Mouse (Mus musculus) liver, embryonic 12.5 days (tissue): Measurements from ENCODE around the gene Scn3a. TPM values are rescaled to one million over a fixed set of nuclear protein-coding genes. Genes with fewer than 3 reads are reported as not detected.

Experiments
- ATAC-seq: fragments of 200-750 bp; cut with Nextera tagmentation; 2 replicates; pipeline ENCODE4 v1.8.0; 2017; ENCODE audit warnings: moderate number of reproducible peaks, mild to moderate bottlenecking, moderate library complexity
- H3K27ac ChIP-seq: fragments of 300-500 bp; sonication (generic); 2 replicates; pipeline ENCODE4 v1.5.1; 2016; ENCODE audit warnings: mild to moderate bottlenecking
- H3K27me3 ChIP-seq: fragments of 300-500 bp; sonication (generic); replicated peaks from 2 replicates; pipeline ENCODE4 v1.6.1; 2016; ENCODE audit warnings: mild to moderate bottlenecking, moderate library complexity
- H3K36me3 ChIP-seq: fragments of 300-500 bp; sonication (generic); 2 replicates; pipeline ENCODE4 v1.6.1; 2016; ENCODE audit warnings: mild to moderate bottlenecking, moderate library complexity
- H3K4me1 ChIP-seq: fragments of 300-500 bp; sonication (generic); 2 replicates; pipeline ENCODE4 v1.6.1; 2016
- H3K4me2 ChIP-seq: fragments of 300-500 bp; sonication (generic); 2 replicates; pipeline ENCODE4 v1.6.1; 2016; ENCODE audit warnings: mild to moderate bottlenecking, moderate library complexity
- H3K4me3 ChIP-seq: fragments of 300-500 bp; sonication (generic); 2 replicates; pipeline ENCODE4 v1.5.1; 2016; ENCODE audit warnings: mild to moderate bottlenecking, moderate library complexity
- H3K9ac ChIP-seq: fragments of 300-500 bp; sonication (generic); 2 replicates; pipeline ENCODE4 v1.6.1; 2016; ENCODE audit warnings: mild to moderate bottlenecking, moderate library complexity
- H3K9me3 ChIP-seq: fragments of 300-500 bp; sonication (generic); replicated peaks from 2 replicates; pipeline ENCODE4 v1.6.1; 2016; ENCODE audit warnings: mild to moderate bottlenecking, moderate library complexity
- WGBS: fragments of 180-500 bp; shearing (Covaris S2); methylation state at CpG from one replicate; pipeline ENCODE4 v1.1.7; 2016; ENCODE audit not compliant: insufficient replicate concordance; 5-methylcytosine and 5-hydroxymethylcytosine counted together
- polyA plus RNA-seq: library from polyadenylated mRNA; unstranded; fragments of >200 nt; fragmentation: Nextera tagmentation; extraction: Ambion mirVana; gene quantifications from 2 replicates; pipeline ENCODE4 v1.2.1, GENCODE M21; 2016

Gene Scn3a
- polyA plus RNA-seq, 1 experiment from 2014 or later = 0.02 TPM

DNA sequence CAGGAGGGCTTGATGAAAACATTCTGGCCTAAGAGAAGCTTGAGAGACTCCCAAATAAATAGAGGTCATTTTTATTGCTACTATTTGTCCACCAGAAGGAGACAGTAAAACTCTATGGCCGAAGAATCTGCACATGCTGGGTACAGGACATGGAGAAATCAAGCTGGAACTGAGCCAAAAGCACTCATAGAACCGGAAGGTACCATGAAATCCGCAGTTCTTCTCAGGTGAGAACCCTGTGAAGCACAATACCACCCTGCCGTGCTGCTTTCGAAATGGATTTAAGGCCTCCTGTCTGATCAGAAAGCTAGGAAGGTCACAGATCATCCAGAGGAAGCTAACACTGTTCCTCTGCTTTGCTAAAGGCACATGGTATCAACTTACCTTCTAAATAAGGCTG lies 143.9 kb downstream of the Scn3a start:
- no peak overlapping the region for H3K27ac ChIP-seq
- H3K9me3 ChIP-seq = no peaks in the 10 kb centered on the region
- no peaks in the 10 kb centered on the region for H3K36me3 ChIP-seq
- no peak overlapping the region for H3K4me3 ChIP-seq
- no peaks in the 10 kb centered on the region for H3K4me1 ChIP-seq
- no peak overlapping the region for H3K4me2 ChIP-seq
- ATAC-seq = no peak
- no peak overlapping the region for H3K9ac ChIP-seq
- WGBS = 60% methylated on average over 5 of the region's 5 CpGs
- no peaks in the 10 kb centered on the region for H3K27me3 ChIP-seq

DNA sequence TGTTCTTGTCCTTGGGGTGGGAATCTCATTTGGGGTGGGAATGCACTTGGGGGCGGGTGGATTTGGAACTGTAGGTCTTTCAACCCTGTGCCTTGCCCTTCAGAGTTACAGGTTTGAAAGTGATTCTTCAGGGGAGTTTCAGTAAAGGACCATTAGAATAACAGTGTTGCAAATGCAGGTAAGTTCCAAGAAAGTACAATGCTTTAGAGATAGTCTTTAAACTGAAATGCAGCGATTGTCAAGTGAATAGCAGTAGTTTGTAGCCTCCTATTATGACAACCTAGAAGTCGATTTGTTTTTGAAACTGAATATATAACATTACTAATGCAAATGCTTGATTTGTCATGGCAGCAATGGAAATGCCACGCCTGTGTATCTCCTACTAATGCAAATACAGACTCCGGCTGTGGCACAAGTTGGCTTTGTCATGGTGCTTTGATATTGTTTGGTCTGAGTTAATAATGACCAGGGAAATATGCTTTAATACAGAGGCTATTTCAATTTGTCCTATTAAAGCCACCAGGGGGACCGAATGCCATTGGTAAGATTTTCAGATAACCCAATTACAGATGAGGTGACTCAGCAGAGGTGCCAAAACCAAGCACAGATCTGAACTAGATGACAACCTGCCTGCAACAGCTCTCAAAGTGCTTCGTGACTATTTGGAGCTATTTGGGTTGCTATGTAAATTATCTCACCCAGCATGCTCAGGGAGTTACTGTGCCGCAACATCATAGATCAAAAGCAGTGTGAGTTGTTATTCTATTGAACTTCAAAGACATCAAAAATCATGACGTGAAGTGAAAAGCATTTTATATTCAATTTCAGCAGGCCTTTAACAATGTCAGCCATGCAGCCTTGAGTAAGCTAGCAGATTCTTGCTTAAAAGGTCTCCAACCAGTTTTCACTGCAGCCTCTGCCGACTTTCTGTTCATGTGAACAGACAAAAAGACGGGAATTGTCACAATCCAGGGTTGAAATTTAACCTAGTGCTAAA lies 145.9 kb downstream of the Scn3a start:
- WGBS = 55% methylated on average over 11 of the region's 11 CpGs

GRCm38 (mm10) chr2:65418608-65419007 lies 148.8 kb downstream of the Scn3a start:
- H3K36me3 ChIP-seq = no peaks in the 10 kb centered on the region
- H3K27ac ChIP-seq = no peak overlapping the region
- H3K27me3 ChIP-seq = no peaks in the 10 kb centered on the region
- no peak overlapping the region for H3K4me3 ChIP-seq
- peaks cover 5% of the 10 kb centered on the region; the same call in 1 of the 2 replicates for H3K4me1 ChIP-seq
- no peaks in the 10 kb centered on the region for H3K9me3 ChIP-seq
- no peak for ATAC-seq
- H3K4me2 ChIP-seq = no peak overlapping the region
- 49% methylated on average over 1 of the region's 1 CpGs for WGBS
- no peak overlapping the region for H3K9ac ChIP-seq

More for the DNA sequence above, 145.9 kb downstream of the Scn3a start:
- Histone ChIP-seq H3K4me2 (no peak overlapping the region), H3K4me3 (no peak overlapping the region), H3K9me3 (no peaks in the 10 kb centered on the region), H3K4me1 (no peaks in the 10 kb centered on the region), H3K9ac (no peak overlapping the region), H3K36me3 (no peaks in the 10 kb centered on the region), H3K27me3 (no peaks in the 10 kb centered on the region), H3K27ac (no peak overlapping the region)
- no peak for ATAC-seq

- Histone ChIP-seq H3K9ac (no peak overlapping the region), H3K4me1 (peaks cover 5% of the 10 kb centered on the region; the same call in 1 of the 2 replicates), H3K27me3 (no peaks in the 10 kb centered on the region), H3K36me3 (no peaks in the 10 kb centered on the region), H3K4me3 (no peak overlapping the region), H3K9me3 (no peaks in the 10 kb centered on the region), H3K4me2 (no peak overlapping the region), H3K27ac (no peak overlapping the region)
- WGBS = 62% methylated on average over 1 of the region's 1 CpGs
- ATAC-seq = no peak
Measured at GRCm38 (mm10) chr2:65416535-65416934, 150.9 kb downstream of the Scn3a start.

GRCm38 (mm10) chr2:65415294-65415693 lies 152.1 kb downstream of the Scn3a start:
- 3% methylated on average over 2 of the region's 2 CpGs for WGBS
- no peak overlapping the region for H3K4me3 ChIP-seq
- H3K36me3 ChIP-seq = no peaks in the 10 kb centered on the region
- peaks cover 5% of the 10 kb centered on the region; the same call in 1 of the 2 replicates for H3K4me1 ChIP-seq
- no peak overlapping the region for H3K4me2 ChIP-seq
- H3K27ac ChIP-seq = no peak overlapping the region
- no peaks in the 10 kb centered on the region for H3K27me3 ChIP-seq
- no peak overlapping the region for H3K9ac ChIP-seq
- ATAC-seq = no peak
- no peaks in the 10 kb centered on the region for H3K9me3 ChIP-seq

GRCm38 (mm10) chr2:65414806-65415281 lies 152.6 kb downstream of the Scn3a start:
- Histone ChIP-seq H3K27me3 (no peaks in the 10 kb centered on the region), H3K9ac (no peak overlapping the region), H3K9me3 (no peaks in the 10 kb centered on the region), H3K4me1 (peaks cover 5% of the 10 kb centered on the region; the same call in 1 of the 2 replicates), H3K27ac (no peak overlapping the region), H3K4me3 (no peak overlapping the region), H3K36me3 (no peaks in the 10 kb centered on the region), H3K4me2 (peak overlapping the region; percentile 56; the same call in 1 of the 2 replicates)
- 10% methylated on average over 6 of the region's 6 CpGs for WGBS
- ATAC-seq = no peak

GRCm38 (mm10) chr2:65414237-65414636 lies 153.2 kb downstream of the Scn3a start:
- Histone ChIP-seq H3K4me2 (peak overlapping the region; percentile 56), H3K27me3 (no peaks in the 10 kb centered on the region), H3K27ac (no peak overlapping the region), H3K9ac (no peak overlapping the region), H3K4me1 (peaks cover 5% of the 10 kb centered on the region; the same call in 1 of the 2 replicates), H3K9me3 (no peaks in the 10 kb centered on the region), H3K36me3 (no peaks in the 10 kb centered on the region), H3K4me3 (peak overlapping the region; percentile 12)
- ATAC-seq = peak; percentile 65; the same call in 1 of the 2 replicates
- under 1% methylated on average over 7 of the region's 7 CpGs for WGBS

GRCm38 (mm10) chr2:65413746-65414145 lies 153.7 kb downstream of the Scn3a start:
- H3K27me3 ChIP-seq = no peaks in the 10 kb centered on the region
- H3K36me3 ChIP-seq = no peaks in the 10 kb centered on the region
- H3K4me3 ChIP-seq = peak overlapping the region; percentile 12
- H3K27ac ChIP-seq = no peak overlapping the region
- no peaks in the 10 kb centered on the region for H3K9me3 ChIP-seq
- 2% methylated on average over 3 of the region's 3 CpGs for WGBS
- H3K4me1 ChIP-seq = peaks cover 5% of the 10 kb centered on the region; the same call in 1 of the 2 replicates
- H3K4me2 ChIP-seq = peak overlapping the region; percentile 56
- H3K9ac ChIP-seq = no peak overlapping the region
- no peak for ATAC-seq

Other genes with a start within 250 kb of the Scn3a start
- 0.08 TPM in 1 of 2 replicates, not detected in the other for gene Slc38a11, start 203.6 kb downstream of the Scn3a start, polyA plus RNA-seq
- 0.25 and 0.57 TPM in 2 replicates for gene Scn2a, start 53.1 kb upstream of the Scn3a start, polyA plus RNA-seq